Mouse (Mus musculus) layer of hippocampus, adult 9-11 months (tissue): Measurements from ENCODE around the gene Alox12e.

Experiments
- DNase-seq: peaks from one replicate; pipeline ENCODE4 v3.0.0; 2022

Alox12e gene

DNA sequence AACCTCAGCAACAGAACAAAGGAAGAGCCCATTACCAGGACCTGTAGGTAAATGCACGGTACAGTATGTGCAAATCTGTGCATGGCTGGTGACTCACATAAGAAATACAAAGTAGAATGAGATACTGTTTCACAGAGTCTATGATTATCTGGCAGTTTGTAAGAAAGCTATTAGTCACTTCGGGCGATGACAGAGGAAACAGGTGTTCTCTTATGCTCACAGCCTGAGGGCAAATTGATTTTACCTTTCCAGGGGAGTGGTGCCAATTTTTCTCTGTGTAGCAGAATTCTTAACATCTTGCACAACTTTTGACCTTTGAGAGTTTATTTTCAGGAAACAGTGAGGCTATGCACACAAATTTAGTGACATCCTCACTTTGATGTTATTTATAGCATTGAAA lies 37.7 kb downstream of the Alox12e start:
- no peak for DNase-seq

- no peak for DNase-seq
These were observed 38.8 kb downstream of the Alox12e start for GRCm38 (mm10) chr11:70283666-70284065.

- peak; percentile 64 for DNase-seq
These were observed 42.0 kb downstream of the Alox12e start for GRCm38 (mm10) chr11:70280441-70280840.

DNA sequence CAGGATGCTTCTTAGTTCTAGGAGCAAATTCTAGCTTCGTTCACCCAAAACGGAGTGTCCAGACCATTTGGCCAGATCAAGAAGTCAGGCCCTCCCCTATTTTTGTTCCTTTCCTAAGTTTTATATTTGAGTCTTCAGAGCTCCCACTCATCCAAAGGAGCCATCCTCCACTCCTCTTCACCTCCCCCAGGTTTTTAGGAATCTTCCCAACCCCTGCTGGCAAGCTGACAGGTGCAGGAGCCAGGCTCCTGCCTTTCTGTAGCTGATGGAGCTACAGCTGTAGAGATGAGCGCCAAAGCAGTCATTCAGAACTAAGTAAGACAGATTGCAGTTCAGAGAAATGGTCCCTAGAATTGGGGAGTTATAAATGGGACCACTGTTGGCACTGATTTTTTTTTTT lies 43.5 kb downstream of the Alox12e start:
- no peak for DNase-seq

DNA sequence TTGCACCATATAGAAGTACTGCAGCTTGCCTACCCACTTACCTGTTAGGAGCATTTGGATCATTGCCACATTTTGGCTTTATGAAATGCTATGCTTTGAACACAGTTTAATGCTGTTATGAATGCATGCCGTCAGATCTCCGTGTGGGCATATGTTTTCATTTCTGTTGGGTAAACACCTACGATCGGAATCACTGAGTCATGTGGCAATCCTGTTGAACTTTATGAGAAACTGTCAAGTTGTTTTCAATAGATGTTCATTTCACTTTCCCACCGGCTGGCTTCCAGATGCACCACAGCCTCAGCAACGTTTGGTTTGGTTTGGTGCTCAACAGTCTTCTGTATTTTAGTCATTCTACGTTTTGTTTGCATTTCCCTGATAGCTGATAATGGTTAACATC lies 50.8 kb downstream of the Alox12e start:
- no peak for DNase-seq

DNA sequence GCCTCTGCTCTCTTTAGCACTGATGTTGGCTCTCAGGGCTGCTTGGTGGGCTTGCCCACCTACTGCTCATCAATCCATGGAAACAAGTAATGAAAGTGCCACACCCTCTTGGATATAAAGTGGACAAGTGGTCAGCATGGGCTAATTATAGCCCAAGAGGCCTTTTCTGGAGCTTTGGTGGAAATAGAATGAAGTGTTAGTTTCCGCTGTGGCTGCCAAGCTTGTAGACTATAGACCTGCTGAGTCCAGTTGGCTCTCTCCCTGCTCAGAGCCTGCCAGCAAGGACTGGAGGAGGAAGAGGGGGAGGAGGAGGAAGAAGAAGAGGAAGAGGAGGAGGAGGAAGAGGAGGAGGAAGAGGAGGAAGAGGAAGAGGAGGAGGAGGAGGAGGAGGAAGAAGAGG lies 56.0 kb downstream of the Alox12e start:
- no peak for DNase-seq

DNA sequence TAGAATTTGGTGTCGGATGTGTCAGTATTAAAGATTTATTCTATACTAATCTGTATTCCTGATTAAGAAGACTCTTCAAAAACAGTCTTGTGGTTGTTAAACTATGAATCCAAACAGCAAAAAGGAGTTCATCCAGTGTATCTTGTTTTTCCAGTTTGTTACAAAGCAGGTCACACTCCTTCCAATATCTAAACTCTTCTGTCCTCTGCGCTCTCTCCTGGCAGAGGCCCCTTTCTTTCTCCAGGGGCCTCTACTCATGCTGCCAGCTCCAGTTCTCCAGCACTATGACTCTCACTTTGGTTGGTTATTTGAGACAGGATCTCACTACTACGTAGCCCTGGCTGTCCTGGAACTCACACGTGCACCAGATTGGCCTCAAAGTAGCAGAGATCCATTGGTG lies 56.6 kb downstream of the Alox12e start:
- DNase-seq, result no peak
